Mouse (Mus musculus) forebrain, postnatal 0 days (tissue): ENCODE results near the gene Dhx35. TPM values are rescaled to one million over a fixed set of nuclear protein-coding genes. Genes with fewer than 3 reads are reported as not detected.

Experiments
- ATAC-seq: fragments of 200-750 bp; cut with Nextera tagmentation; 2 replicates; pipeline ENCODE4 v1.8.0; 2017; ENCODE audit warnings: mild to moderate bottlenecking, moderate library complexity
- DNase-seq: peaks from one replicate; pipeline ENCODE4 v3.0.0-alpha.2; 2015
- H3K27ac ChIP-seq: fragments of 300-500 bp; sonication (generic); 2 replicates; pipeline ENCODE4 v1.5.1; 2014; ENCODE audit warnings: low read depth, mild to moderate bottlenecking, antibody characterized with exemption, low read length, moderate library complexity, mixed read lengths
- H3K27me3 ChIP-seq: fragments of 300-500 bp; sonication (generic); 2 replicates; pipeline ENCODE4 v1.6.1; 2014; ENCODE audit warnings: mild to moderate bottlenecking, low read length, mixed read lengths; ENCODE audit not compliant: insufficient read depth
- H3K36me3 ChIP-seq: fragments of 300-500 bp; sonication (generic); 2 replicates; pipeline ENCODE4 v1.6.1; 2014; ENCODE audit warnings: mild to moderate bottlenecking, moderate library complexity; ENCODE audit not compliant: insufficient read depth
- H3K4me1 ChIP-seq: fragments of 300-500 bp; sonication (generic); 2 replicates; pipeline ENCODE4 v1.6.1; 2014; ENCODE audit warnings: antibody characterized with exemption; ENCODE audit not compliant: insufficient read depth
- H3K4me2 ChIP-seq: fragments of 300-500 bp; sonication (generic); 2 replicates; pipeline ENCODE4 v1.6.1; 2014; ENCODE audit warnings: low read depth, mild to moderate bottlenecking, moderate library complexity
- H3K4me3 ChIP-seq: fragments of 300-500 bp; sonication (generic); 2 replicates; pipeline ENCODE4 v1.5.1; 2014; ENCODE audit warnings: low read depth, low read length, mixed read lengths
- H3K9ac ChIP-seq: fragments of 300-500 bp; sonication (generic); 2 replicates; pipeline ENCODE4 v1.6.1; 2014; ENCODE audit warnings: mild to moderate bottlenecking
- H3K9me3 ChIP-seq: fragments of 300-500 bp; sonication (generic); 2 replicates; pipeline ENCODE4 v1.6.1; 2016; ENCODE audit warnings: low read length
- CTCF ChIP-seq: sonication (generic); IDR thresholded peaks from 2 replicates; pipeline ENCODE4 v1.5.1; 2016; ENCODE audit warnings: antibody characterized with exemption, control low read depth, low read depth
- WGBS: fragments of 180-500 bp; shearing (Covaris S2); extraction: QIAGEN DNeasy Blood & Tissue Kit; methylation state at CpG from one replicate; pipeline ENCODE4 v1.1.7; 2014; 5-methylcytosine and 5-hydroxymethylcytosine counted together
- polyA plus RNA-seq: library from polyadenylated mRNA; unstranded; fragments of >200 nt; fragmentation: Nextera tagmentation; extraction: Ambion mirVana; gene quantifications from 2 replicates; pipeline ENCODE4 v1.2.1, GENCODE M21; 2015
- total RNA-seq: library from RNA; depleted of rRNA; stranded (reverse); fragments of >200 nt; gene quantifications from 2 replicates; pipeline ENCODE4 v1.2.3, GENCODE M21; 2014

The Dhx35 gene
- total and polyA plus RNA-seq, 2 experiments from 2014 or later = 11.8 to 29.2 TPM

GRCm38 (mm10) chr2:158800788-158801187 lies 6.2 kb downstream of the Dhx35 start:
- Histone ChIP-seq H3K27me3 (no peaks in the 10 kb centered on the region), H3K9me3 (no peaks in the 10 kb centered on the region)
- WGBS = 97% methylated on average over 8 of the region's 8 CpGs

DNA sequence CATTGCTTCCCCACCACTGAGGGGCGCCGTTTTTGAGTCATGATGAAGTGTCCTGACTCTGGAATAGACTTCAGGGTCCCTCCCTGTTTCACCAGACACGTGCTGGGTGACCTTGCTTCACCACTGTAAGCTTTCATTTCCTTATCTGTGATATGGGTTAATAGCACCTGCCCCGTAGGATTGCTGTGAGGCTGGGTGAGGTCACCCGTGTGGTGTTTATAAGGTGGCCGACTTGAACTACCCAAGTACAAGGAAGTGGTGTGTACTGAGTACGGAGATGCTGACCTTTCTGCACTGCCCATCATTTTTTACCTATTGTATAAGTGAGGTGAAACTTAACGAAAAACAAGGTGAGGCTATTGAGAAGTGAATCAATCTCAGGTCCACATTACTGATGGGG lies 9.0 kb downstream of the Dhx35 start:
- no peak overlapping the region for H3K9ac ChIP-seq
- DNase-seq = no peak

More at GRCm38 (mm10) chr2:158800788-158801187, 6.2 kb downstream of the Dhx35 start:
- no peak overlapping the region for H3K27ac ChIP-seq
- DNase-seq (no peak), ATAC-seq (no peak)
- no peak for TF ChIP-seq CTCF
- no peak overlapping the region for H3K4me2 ChIP-seq
- no peaks in the 10 kb centered on the region for H3K4me1 ChIP-seq
- H3K4me3 ChIP-seq = no peak overlapping the region
- no peak overlapping the region for H3K9ac ChIP-seq
- H3K36me3 ChIP-seq = peaks cover 9% of the 10 kb centered on the region

GRCm38 (mm10) chr2:158815686-158816085 lies 21.1 kb downstream of the Dhx35 start:
- Histone ChIP-seq H3K9me3 (no peaks in the 10 kb centered on the region), H3K9ac (no peak overlapping the region), H3K27me3 (no peaks in the 10 kb centered on the region), H3K27ac (no peak overlapping the region), H3K4me1 (no peaks in the 10 kb centered on the region), H3K4me3 (no peak overlapping the region), H3K36me3 (peaks cover 26% of the 10 kb centered on the region), H3K4me2 (no peak overlapping the region)
- DNase-seq = no peak
- ATAC-seq = no peak; the same call in 1 of the 2 replicates
- TF ChIP-seq CTCF = no peak

More for the DNA sequence above, 9.0 kb downstream of the Dhx35 start:
- Histone ChIP-seq H3K4me2 (no peak overlapping the region), H3K36me3 (peaks cover 22% of the 10 kb centered on the region), H3K4me1 (no peaks in the 10 kb centered on the region), H3K27ac (no peak overlapping the region), H3K4me3 (no peak overlapping the region), H3K9me3 (no peaks in the 10 kb centered on the region), H3K27me3 (no peaks in the 10 kb centered on the region)
- TF ChIP-seq CTCF = no peak
- 93% methylated on average over 8 of the region's 8 CpGs for WGBS
- ATAC-seq = no peak

- Histone ChIP-seq H3K9me3 (no peaks in the 10 kb centered on the region), H3K27ac (no peak overlapping the region), H3K4me1 (no peaks in the 10 kb centered on the region), H3K4me3 (no peak overlapping the region), H3K9ac (no peak overlapping the region), H3K4me2 (no peak overlapping the region), H3K36me3 (peaks cover 30% of the 10 kb centered on the region), H3K27me3 (no peaks in the 10 kb centered on the region)
- ATAC-seq (no peak), DNase-seq (no peak)
- TF ChIP-seq CTCF = no peak
- 98% methylated on average over 4 of the region's 4 CpGs for WGBS
Measured at GRCm38 (mm10) chr2:158816239-158816638, 21.6 kb downstream of the Dhx35 start.

DNA sequence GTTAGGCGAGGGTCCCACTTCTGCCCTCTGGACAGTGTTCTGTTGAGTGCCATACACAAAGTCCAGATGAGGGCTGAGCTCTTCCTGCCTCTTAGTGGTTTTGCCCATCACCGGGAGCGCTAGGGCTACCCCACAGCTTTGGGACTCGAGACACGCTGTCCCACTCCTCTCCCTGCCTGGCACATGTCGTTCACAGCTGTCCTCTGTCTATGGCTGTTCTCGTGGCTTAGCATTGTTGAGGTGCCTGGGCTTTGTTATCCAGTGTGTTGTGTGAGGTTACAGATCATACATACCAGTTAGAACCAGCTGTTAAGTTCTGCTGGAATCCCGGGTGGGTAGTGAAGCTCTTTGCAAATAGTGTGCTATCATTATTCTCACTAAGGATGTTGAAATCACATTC lies 23.1 kb downstream of the Dhx35 start:
- ATAC-seq (no peak), DNase-seq (no peak)
- no peak for TF ChIP-seq CTCF
- no peak overlapping the region for H3K4me3 ChIP-seq
- no peaks in the 10 kb centered on the region for H3K27me3 ChIP-seq
- no peak overlapping the region for H3K9ac ChIP-seq
- H3K4me2 ChIP-seq = no peak overlapping the region
- WGBS = 91% methylated on average over 8 of the region's 8 CpGs
- H3K9me3 ChIP-seq = no peaks in the 10 kb centered on the region
- peaks cover 32% of the 10 kb centered on the region for H3K36me3 ChIP-seq
- H3K27ac ChIP-seq = no peak overlapping the region
- H3K4me1 ChIP-seq = no peaks in the 10 kb centered on the region

DNA sequence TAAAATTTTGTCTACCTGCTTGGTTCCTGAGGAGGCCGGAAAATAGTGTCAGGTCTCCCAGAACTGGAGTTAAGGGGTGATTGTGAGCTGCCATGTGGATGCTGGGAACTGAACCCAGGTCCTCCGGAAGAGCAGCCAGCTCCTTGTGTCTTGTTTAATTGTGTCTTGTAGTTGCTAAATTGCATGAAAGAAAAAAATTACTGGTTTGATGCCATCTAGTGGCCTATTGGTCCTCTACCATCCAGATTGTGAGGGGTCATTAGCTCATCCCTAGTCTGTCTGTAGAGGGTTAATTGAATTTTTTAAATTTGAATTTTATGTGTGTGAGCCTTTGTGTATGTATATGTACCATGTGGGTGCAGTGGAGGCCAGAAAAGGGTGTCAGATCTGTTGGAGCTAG lies 33.5 kb downstream of the Dhx35 start:
- Histone ChIP-seq H3K9me3 (no peaks in the 10 kb centered on the region), H3K36me3 (peaks cover 49% of the 10 kb centered on the region), H3K9ac (no peak overlapping the region), H3K4me1 (peaks cover 2% of the 10 kb centered on the region; the same call in 1 of the 2 replicates), H3K4me3 (no peak overlapping the region), H3K4me2 (no peak overlapping the region), H3K27me3 (no peaks in the 10 kb centered on the region), H3K27ac (no peak overlapping the region)
- no peak for TF ChIP-seq CTCF
- DNase-seq (no peak), ATAC-seq (no peak)
- 88% methylated on average over 2 of the region's 2 CpGs for WGBS

GRCm38 (mm10) chr2:158829746-158830145 lies 35.1 kb downstream of the Dhx35 start:
- 68% methylated on average over 6 of the region's 6 CpGs for WGBS
- ATAC-seq = no peak
- H3K36me3 ChIP-seq = peaks cover 53% of the 10 kb centered on the region

More at GRCm38 (mm10) chr2:158829746-158830145, 35.1 kb downstream of the Dhx35 start:
- Histone ChIP-seq H3K4me2 (no peak overlapping the region), H3K4me3 (no peak overlapping the region), H3K27ac (no peak overlapping the region), H3K4me1 (peaks cover 3% of the 10 kb centered on the region; the same call in 1 of the 2 replicates), H3K27me3 (no peaks in the 10 kb centered on the region), H3K9me3 (no peaks in the 10 kb centered on the region), H3K9ac (no peak overlapping the region)
- no peak for DNase-seq
- TF ChIP-seq CTCF = no peak
